Mouse (Mus musculus) mature B cell (primary cell): Measurements from ENCODE around the gene Nfix.

Source experiments
- in situ Hi-C: fragments of 300-500 bp; cut with MboI; formaldehyde crosslinking; loops from 2 replicates; pipeline ENCODE4 v1.14.3; 2019

Gene Nfix

DNA sequence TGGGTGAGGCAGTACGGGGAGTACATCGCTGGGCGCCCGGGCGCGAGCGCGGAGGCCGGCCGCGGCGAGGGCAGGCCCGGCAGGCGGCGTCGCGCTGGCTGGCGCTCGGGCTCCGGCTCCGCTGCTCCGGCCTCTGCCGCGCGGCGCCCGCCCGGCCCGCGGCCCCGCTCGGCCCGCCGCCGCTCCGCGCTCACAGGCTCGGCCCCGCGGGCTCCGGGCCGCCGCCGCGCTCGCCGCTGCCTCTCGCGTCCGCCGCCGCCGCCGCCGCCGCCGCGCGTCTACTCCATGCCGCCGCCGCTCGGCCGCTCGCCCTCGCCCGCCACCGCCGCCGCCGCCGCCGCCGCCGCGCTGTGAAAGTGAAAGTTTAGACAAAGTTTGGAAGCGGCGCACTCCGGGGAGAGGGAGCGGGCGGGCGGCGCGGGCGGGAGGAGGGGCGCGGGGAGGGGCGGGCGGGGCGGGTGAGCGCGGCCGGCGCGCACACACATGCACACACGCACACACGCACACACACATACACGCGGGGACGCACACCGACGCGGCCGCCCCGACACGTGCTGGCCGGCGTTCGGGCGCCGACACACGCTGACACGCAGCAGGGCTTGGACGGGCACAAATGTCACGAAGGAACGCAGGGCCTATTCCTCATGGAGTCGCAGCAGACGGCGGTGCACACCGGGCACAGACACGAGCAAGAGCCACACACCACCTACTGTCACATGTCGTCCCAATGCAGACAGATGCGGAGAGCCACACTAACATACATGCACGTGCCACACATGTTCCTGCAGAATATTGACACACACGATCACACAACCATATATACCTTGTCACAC is at the start of gene Nfix:
TSS of gene Nfix (minus strand) at position 346 of the 833 bp plus-strand sequence.
- in situ Hi-C loops = no loop called here

DNA sequence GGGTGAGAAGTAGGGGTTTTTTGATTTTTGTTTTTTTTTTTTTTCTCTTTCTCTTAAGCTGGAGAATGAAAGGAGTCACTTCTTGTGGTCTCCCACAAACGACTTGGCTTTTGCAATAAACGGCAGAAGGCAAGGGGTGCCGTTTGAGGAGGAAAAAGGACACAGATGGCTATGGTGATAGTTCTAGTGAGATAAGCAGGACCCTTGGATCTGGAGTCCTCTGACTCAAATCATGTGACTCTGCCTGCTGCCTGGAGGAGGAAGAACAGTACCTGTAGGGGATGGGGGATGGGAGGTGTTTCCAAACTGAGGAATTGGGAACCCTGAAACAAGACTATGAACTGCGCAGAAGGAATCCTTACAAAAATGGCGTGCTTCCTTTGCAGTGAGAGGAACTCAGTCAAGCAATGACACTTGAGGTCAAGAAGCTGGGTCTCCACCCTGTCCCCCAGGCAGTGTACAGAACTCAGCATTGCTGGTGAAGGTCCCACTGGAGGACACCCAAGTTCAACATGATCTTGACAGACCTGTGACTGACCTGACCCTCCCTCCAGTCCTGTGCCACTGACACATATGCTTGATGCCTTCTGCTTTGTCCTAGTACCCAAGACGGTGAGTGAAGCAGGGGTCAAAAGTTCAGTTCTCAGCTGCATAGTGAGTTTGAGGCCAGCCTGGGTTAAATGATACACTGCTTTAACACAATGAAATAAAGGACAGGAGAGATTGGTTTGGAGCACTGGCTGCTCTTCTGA is 47.7 kb upstream of the Nfix start:
- in situ Hi-C loops = no loop called here

DNA sequence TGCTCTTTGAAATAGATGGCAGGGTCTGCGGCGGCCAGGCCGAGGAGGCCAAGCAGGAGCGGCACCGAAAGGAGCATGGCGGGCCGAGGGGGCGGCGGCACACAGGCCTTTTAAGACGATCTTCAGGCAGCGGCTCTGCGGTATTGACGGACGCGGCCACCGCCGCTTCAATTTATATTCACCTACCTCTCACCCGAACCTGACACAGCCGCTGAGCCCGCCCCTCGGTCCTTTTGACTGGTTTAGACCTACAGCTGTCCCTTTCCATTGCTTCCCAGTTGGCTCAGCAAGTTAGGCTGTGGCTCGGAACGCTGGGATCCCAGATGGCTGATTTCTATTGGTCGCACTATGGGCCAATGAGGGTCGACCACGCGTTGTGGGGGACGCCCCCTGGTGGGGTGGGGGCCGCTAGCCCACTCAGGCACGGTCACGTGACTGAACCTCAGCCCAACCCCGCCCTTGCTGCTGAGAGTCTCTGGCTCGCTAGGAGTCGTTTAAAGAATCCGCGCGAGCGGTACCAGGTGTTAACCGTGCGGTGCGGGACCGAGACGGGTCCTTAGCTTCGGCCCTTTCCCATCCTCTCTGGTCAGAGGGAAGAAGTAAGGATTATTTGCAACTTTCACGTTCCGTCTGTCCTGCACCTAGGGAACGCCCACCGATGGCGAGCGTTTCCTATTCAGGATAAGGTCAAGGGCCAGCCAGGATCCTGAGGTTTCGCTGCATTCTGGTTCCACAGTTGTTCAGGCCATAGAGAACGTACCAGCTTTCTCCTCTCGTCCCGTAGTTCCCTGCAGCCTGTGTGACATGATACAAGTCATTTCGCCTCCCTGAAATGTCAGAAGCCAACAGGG is 46.8 kb upstream of the Nfix start, which contains the start of gene Calr:
TSS of gene Calr (minus strand) at position 213 of the 851 bp plus-strand sequence.
- in situ Hi-C loops = no loop called here

DNA sequence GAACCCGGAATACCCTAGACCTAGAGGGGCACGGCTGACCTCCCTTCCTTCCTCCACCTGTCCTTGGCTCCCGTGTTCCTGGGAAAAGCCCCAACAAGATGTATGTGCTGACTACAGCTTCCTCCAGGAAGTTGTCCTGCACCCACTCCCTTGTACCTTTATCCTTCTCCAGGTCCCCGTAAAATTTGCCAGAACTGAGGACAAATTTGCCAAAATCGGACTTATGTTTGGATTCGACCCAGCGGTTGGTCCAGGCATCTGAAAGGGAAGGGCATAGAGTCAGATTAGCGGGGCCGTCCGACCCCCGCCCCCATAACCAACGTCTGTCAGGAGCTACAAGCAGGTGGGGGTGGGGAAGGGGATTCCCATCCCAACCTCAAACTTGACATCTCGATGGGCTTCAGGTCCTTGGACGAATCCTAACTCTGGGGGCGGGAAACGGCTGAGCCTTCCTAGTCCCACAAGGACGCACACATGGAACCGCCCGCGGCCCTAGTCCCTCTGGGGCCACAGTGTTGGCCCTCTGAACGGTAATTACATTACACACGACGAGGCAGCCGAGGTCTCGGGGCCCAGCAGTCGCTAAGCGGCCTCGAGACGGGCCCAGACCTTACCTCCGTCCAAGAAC is 46.1 kb upstream of the Nfix start:
- in situ Hi-C loops = no loop called here

DNA sequence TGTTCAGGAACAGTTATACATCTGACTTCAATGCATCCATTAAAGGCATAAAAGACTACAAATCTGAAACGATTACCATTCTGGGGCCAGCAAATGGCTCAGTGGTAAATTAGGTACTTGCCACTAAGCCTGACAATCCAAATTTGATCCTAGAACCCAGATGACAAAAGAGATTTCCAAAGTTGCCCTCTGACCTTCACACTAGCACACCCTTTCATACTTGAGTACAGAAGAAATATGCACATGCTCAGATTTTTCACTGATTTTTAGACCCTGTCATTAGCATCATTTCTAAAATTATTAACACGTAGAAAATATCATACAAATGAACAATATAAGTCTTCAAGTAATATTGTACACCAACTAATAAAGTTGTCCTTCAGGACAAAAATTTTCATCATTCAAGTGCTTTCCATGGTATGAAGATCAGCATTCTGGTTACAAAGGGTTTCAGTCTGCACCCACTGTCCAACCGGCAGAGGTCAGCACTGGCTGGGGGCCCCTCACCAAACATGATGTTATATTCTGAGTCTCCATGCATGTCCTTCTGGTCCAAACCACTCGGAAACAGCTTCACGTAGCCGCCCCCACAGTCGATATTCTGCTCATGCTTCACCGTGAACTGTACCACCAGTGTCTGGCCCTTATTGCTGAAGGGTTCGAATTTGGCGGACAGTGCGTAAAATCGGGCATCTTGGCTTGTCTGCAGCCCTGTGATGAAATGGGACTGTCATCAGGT is 45.4 kb upstream of the Nfix start:
- in situ Hi-C loops = no loop called here

DNA sequence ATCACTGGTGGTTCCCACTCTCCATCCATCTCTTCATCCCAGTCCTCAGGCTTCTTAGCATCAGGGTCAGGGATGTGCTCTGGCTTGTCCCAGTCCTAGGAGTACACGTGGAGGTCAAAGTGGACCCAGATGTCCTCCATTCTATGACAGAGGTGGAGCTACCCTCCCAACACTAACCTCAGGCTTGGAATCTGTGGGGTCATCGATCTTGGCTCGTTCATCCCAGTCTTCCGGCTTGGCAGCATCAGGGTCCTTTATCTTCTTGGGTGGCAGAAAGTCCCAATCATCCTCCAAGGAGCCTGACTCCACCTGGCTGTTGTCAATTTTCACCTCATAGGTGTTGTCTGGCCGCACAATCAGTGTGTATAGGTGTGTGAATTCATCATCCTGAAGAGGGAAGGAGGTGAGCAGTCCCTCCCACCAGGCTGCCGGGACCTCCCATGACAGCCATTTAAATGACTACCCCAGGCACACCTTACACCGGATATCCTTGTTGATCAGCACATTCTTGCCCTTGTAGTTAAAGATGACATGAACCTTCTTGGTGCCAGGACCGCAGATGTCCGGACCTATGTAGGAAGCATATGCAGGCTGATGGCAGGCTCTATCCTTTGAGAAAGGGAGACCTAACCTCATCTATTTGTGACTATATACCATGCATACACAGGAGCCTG is 44.4 kb upstream of the Nfix start:
- in situ Hi-C loops = no loop called here

DNA sequence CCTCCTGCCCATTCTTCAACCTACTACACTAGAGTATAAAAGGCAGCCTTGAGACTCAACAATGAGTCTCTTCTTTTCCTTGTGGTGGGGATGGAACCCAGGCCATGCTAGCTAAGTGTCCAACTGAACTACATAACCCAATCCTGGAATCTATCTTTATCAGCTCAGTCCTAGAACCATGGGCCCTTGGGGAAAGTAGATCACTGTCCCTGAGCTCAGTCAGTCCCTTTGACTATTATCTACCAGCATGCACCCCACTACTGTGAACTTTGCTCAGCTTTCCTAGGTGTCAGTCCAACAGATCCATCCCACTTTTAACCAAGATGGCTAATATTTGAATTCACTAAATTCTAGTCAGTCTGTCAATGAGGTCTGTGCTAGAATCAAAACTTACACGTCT is 41.4 kb upstream of the Nfix start:
- in situ Hi-C loops = no loop called here

DNA sequence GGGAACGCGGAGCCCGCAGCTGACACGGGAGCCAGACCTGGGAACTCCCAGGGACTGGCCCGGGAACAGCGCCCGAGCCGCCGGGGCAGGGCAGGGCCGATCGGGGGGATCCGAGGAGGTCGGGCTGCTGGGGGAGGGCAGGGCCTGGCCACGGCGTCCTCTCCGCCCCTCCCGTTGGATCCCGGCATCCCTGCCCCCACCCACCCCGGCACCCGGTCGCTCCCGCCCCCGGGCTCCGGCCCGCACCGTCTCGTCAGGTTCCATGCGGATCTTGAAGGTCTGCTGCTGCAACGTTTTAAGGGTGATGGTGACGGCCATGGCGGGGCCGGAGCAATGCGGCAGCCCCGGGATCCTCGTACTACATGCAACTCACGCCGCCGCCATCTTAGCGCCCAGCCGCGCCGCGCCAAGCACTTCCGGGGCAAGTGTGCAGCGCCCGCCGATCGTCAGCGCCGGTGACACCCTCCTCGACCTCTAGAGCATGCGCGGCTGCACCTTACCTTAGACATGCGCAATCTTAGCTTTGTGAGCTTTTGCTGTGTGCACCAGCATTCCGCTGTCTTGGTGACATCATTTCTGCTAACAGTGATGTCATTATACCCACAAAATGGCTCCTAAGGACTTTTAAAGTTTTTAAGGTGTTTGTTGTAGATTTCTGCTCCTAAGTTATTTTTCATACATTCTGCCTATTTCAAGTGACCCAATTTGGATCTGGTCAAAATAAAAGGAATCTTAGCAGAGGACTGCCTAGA is 40.3 kb upstream of the Nfix start, which contains the start of gene Rad23a:
TSS of gene Rad23a (minus strand) at position 418 of the 752 bp plus-strand sequence.
- in situ Hi-C loops = no loop called here

DNA sequence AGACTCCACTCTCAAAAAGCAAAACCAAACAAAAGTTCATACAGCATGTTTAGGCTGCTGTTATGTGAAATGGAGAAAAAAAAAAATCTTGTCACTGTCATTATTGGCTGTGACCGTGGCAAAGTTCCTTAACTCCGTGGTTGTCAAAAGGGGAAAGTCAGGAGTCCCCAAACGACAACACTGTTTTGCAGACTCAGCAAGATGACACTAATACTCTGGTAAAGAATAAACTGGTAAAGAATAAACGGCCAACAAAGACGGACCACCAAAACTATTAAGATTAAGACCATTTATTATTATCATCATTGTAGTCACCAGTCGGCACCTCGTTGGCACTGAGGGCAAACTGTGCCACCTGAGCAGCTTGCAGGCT is 39.7 kb upstream of the Nfix start:
- in situ Hi-C loops = no loop called here

DNA sequence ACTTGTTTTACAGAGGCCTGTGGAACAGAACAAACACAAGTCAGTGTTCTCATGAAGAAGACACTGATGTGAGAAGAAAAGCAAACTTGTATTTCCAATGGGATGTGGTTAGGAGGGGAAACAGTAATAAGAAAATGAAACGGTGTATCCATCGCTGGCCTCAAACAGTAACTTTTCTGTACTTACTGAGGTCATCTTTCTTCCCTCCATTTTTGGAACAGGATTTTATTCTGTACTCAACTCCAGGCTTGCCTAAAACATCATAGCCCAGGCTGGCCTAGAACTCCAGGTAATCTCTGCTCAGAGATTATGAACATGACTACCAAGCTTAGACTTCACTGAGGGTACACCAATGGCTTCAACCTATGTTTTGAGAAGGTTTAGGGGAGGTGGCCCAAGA is 39.3 kb upstream of the Nfix start:
- in situ Hi-C loops = no loop called here

DNA sequence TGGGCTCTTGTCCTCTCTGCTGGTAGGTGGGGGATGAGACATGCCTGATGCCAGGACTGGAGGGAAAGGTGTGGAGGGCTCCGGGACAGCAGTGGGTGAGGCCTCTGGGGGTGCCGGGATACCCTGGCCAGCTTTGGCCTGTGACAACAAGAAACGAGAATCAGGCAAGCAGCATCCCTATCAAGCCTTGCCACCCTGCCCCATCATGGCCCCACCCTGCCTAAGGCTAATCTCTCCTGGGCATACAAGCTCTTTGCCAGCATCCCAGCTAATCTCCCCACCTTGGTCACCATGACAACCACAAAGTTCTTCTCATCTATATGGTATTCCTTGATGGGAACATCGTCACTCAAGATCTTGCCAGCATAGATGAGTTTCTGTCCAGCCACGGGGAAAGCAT is 38.4 kb upstream of the Nfix start:
- in situ Hi-C loops = no loop called here

DNA sequence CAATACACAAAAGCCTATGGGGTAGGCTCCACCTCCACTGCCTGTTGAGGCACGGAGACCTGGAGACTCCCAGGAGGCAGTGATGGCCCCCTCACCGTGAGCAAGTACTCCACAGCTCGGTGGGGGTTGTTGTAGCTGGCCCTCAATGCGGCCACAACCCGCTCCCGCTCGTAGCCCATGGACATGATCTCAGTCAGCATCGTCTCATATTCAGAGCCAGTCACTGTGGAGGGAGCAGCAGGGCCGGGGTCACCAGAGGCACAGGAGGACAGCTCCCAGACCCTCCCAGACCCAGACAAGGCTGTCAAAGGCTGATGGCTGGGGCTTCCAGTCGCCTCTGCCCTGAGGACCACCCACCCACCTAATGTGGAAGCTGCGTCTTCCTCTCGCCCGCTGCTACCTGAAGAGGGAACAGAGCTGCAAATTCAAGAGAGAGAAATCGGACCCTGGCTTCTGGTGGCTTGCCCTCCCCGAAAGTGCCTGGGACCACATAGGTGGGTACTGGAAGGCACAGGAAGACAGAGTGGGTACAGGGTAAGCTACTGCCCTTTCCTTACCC is 37.8 kb upstream of the Nfix start:
- in situ Hi-C loops = no loop called here

DNA sequence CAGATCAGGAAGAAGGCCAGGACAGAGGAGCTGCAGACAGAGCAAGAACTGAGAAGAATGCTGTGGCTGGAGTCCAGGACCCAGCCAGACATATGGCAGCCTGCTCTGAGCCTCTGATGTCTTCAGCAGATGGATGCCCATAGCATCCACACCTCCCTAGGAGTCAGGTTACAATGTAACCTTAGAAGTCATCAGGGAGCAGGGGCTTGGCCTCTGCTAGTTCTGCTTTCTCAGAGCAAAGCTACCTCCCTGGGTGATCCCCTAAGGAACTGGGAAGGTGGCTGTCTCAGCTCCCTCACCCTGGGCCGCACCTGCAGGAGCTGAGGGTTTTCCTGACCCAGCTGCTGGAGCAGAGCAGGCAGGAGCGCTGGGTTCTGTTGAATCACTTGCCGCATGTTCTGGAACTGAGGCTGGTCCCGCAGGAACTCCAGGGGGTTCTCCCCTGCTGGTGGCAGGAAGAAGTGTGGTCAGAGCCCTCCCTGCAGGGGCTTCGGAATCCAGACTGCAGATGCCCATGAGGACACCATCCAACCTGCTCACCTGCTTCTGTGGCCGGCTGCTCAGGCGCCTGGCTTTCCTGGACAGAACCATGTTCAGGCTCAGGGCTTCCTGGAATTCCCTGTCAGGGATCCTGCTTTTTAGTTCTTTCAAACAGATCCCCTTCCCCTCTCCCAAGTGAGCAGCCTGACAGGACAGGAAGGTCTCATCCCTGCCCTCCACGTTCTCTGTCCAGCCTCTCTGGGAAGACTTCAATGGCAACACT is 37.2 kb upstream of the Nfix start:
- in situ Hi-C loops = no loop called here

DNA sequence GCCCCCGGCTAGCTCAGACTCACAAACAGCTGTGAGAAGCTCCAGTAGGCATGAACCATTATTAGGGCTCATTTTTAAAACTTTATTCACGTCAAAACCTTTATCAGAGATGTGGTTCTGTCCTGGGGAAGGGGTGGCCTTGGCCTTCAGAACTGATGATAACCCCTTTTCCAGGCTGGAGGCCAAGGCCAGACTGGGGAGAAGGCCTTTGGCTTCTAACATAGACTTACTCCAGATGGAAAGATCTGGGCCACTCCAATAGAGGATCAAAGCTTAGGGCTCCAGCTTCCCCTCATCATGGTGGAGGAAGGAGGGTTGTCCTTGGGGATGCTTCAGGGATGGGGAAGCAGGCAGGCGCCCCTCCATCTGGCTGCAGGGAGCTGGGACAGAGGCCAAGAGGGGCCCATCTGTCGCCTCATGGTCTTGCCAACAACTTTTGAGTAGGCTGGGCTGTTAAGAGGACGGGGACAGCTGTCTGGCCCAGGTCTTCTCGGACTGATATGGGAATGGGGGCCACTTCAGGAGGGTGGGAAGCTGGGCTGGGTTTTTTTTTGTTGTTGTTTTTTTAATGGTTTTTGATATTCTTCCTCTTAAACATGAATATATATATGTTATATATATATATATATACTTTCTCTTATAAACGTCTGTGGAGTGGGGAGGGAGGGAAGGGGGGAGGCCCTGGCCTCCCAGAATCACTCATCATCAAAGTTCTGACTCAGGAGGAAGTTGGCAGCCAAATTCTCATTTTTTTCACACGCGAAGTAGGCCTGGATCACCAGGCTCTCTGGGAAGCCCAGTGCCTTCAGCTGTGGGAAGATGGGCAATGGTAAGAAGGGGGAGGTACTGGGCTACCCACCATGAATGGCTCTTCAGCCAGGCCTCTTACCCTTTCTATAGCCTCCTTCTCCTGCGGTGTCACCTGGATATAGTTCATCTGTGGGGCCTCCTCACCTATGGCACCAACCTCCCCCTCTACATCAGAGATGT is 35.0 kb upstream of the Nfix start:
- in situ Hi-C loops = no loop called here

DNA sequence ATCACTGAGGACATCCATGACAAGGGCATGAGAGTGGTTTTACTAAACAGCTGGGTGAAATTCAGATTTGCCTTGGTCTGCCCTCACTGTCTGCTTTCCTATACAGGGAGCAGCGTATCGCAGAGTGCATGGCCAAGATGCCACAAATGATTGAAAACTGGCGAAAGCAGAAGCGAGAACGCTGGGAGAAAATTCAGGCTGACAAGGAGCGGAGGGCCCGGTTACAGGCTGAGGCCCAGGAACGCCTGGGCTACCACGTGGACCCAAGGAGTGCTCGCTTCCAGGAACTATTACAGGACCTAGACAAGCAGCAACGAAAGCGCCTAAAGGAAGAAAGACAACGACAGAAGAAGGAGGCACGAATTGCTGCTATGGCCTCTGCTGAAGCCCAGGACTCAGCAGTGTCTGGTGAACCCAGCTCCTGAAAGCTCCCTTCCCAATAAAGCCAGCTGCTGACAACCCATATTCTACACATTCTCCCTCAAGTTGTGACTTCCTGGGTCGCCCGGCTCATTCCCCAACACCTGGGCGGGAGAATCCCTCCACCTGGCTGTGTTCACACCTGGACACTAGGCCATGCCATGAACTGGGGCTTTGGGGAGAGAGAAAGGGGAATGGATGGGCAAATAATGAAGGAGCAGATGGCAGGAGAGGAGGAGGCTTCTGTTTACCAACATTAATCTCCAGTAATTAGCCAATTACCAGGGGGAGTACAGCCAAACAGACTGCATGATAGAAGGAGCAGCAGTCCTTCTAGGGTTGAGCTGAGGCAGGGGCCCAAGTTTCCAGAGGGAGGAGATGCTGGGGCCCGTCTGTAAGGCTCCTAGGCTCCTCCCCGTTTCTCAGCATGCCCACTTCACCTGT is 34.1 kb upstream of the Nfix start:
- in situ Hi-C loops = no loop called here
